ENCODE assay signal across 13 mouse cellular contexts in the genomic region with DNA sequence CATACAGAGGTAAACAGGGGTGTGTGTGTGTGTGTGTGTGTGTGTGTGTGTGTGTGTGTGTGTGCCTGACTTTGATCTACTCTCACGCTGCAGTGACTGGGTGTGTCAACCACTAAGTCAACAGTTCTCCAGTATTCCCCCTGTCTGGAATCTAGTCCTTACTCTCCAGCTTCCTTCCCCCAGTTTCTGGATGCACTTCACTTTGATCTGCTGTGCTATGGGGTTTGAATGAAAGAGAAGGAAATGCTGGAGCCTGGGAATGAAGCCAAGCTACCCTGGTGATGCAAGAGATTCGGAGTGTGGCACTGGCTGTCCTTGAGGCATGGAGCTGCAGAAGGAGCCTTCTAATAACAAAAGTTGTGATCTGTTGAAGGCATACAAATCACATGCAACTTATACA.
DNase-seq lines count a peak whose midpoint lies in the region; TF ChIP-seq lines count a peak whose summit lies in the region.
"Had no signal": no experiment of that assay in that cellular context is flagged by ENCODE, and none has a peak within 500 bp of the region (broad histone marks: within the 10 kb centered on the region; RNA-seq: fewer than 3 reads in every experiment).

No protein-coding gene starts in this region.

- WGBS in liver, adult 2 months: 8% methylated on average over 2 of the region's 2 CpGs
- WGBS in cerebellum, adult 2 months: 38% methylated on average over 2 of the region's 2 CpGs

- no peak for TF ChIP-seq CTCF in liver, adult 2 months (IDR thresholded peaks at IDR 0.05; ENCODE audit: low read depth, low read length)
- TF ChIP-seq CTCF in cerebellum, adult 2 months (IDR thresholded peaks at IDR 0.05; ENCODE audit: borderline replicate concordance, insufficient read depth, low read depth, low read length): no peak

- H3ac ChIP-seq in myocyte (ENCODE audit: control insufficient read depth, insufficient read length): no peak overlapping the region

- H3K9ac ChIP-seq in liver, adult 2 months (ENCODE audit: low read depth, low read length): no peak overlapping the region

- H3K27ac ChIP-seq in liver, adult 2 months (replicated peaks; ENCODE audit: insufficient read depth, low read depth, low read length): no peak overlapping the region
- no peak overlapping the region for H3K27ac ChIP-seq in cerebellum, adult 2 months (ENCODE audit: insufficient read depth, low read length)

- no peak for TF ChIP-seq POLR2A in liver, adult 2 months (IDR thresholded peaks at IDR 0.05; ENCODE audit: extremely low read depth, insufficient read depth, low read length)
- TF ChIP-seq POLR2A in myocyte (IDR thresholded peaks at IDR 0.05; ENCODE audit: insufficient read length, low read depth): no peak
- no peak for TF ChIP-seq POLR2A in cerebellum, adult 2 months (IDR thresholded peaks at IDR 0.05; ENCODE audit: borderline replicate concordance, insufficient read depth, low read length)

- H3K79me2 ChIP-seq in liver, adult 2 months (ENCODE audit: control insufficient read depth, insufficient read depth, low read length): no peaks in the 10 kb centered on the region
- no peaks in the 10 kb centered on the region for H3K79me2 ChIP-seq in myocyte (ENCODE audit: control insufficient read depth, insufficient read depth)

- no peak overlapping the region for H3K4me3 ChIP-seq in liver, adult 2 months (ENCODE audit: insufficient read depth, low read depth, low read length)
- no peak overlapping the region for H3K4me3 ChIP-seq in myocyte
- H3K4me3 ChIP-seq in cerebellum, adult 2 months (replicated peaks; ENCODE audit: insufficient read depth, low read depth, low read length): no peak overlapping the region

- peak; percentile 23 to 35 for DNase-seq in cerebellum, postnatal 10 days
- no peak for DNase-seq in cerebellum, postnatal 25 days
- peak; percentile 34 for DNase-seq in liver, adult 2 months (ENCODE audit: extremely low read depth, low read depth, low spot score)
- no peak for DNase-seq in liver
- DNase-seq in frontal cortex, postnatal 10 days (ENCODE audit: low spot score in 2 of 2): peak; percentile 6 to 11
- no peak for DNase-seq in thymus, postnatal 10 days (ENCODE audit: low spot score in 2 of 2)
- no peak for DNase-seq in cerebellum, adult 2 months
- DNase-seq: cerebellum, adult 18-20 months; kidney, adult 11 months had no signal

- H3K4me1 ChIP-seq in liver, adult 2 months (ENCODE audit: control insufficient read depth, insufficient read depth, low read length): no peaks in the 10 kb centered on the region
- no peaks in the 10 kb centered on the region for H3K4me1 ChIP-seq in cerebellum, adult 2 months (ENCODE audit: control insufficient read depth, insufficient read depth, low read length)

- no peaks in the 10 kb centered on the region for H3K27me3 ChIP-seq in liver, adult 2 months (ENCODE audit: control insufficient read depth, insufficient read depth, low read length)
- H3K27me3 ChIP-seq in myocyte (ENCODE audit: control insufficient read depth, insufficient read depth, insufficient read length): no peaks in the 10 kb centered on the region
- H3K27me3 ChIP-seq in cerebellum, adult 2 months (ENCODE audit: control insufficient read depth, insufficient read depth, low read length): no peaks in the 10 kb centered on the region
- H3K27me3 ChIP-seq: Patski had no signal

- no peaks in the 10 kb centered on the region for H3K36me3 ChIP-seq in liver, adult 2 months (ENCODE audit: control insufficient read depth, insufficient read depth, low read length)
- no peaks in the 10 kb centered on the region for H3K36me3 ChIP-seq in myocyte (ENCODE audit: control insufficient read depth, insufficient read depth)

- H3K4me2 ChIP-seq in myocyte (ENCODE audit: low read depth): no peak overlapping the region
- H3K4me2 ChIP-seq: heart, embryonic 11.5 days; midbrain, embryonic 11.5 days had no signal

TF ChIP-seq in myocyte, 11 proteins besides CTCF, POLR2A, EP300 and RAD21:
- TF ChIP-seq USF1 (IDR thresholded peaks at IDR 0.05; ENCODE audit: low read depth): no peak
- TF ChIP-seq E2F4 (IDR thresholded peaks at IDR 0.05; ENCODE audit: insufficient read depth): no peak
- TF ChIP-seq REST (IDR thresholded peaks at IDR 0.05; ENCODE audit: insufficient read depth, insufficient read length): no peak
- peak; percentile 71; the same call in 1 of the 2 replicates for TF ChIP-seq CEBPB (IDR thresholded peaks at IDR 0.05; ENCODE audit: insufficient read depth, poor library complexity, severe bottlenecking)
- TF ChIP-seq POLR2AphosphoS2 (IDR thresholded peaks at IDR 0.05; ENCODE audit: insufficient read length, low read depth): no peak
- no peak for TF ChIP-seq MYOD1 (IDR thresholded peaks at IDR 0.05; ENCODE audit: control insufficient read depth in 1 of 3, insufficient read length in 2 of 3, low read depth in 2 of 3)
- TF ChIP-seq SRF (IDR thresholded peaks at IDR 0.05; ENCODE audit: control insufficient read depth, insufficient read length, low read depth): no peak
- TF ChIP-seq MAX (IDR thresholded peaks at IDR 0.05; ENCODE audit: low read depth): no peak
- no peak for TF ChIP-seq TCF3 (IDR thresholded peaks at IDR 0.05; ENCODE audit: insufficient read length, low read depth)

Comparison
In these comparisons a context has a peak if more than half of its experiments do, and no peak if none do; other contexts are left out.
1. DNase-seq: peak in cerebellum, postnatal 10 days (2 of 2), liver, adult 2 months (single experiment) and frontal cortex, postnatal 10 days (2 of 2); none in cerebellum, postnatal 25 days (0 of 2), liver (single experiment), thymus, postnatal 10 days (0 of 2) and cerebellum, adult 2 months (0 of 2).